Mouse (Mus musculus): Measurements from ENCODE around the gene Nnat. TPM values are rescaled to one million over a fixed set of nuclear protein-coding genes. Genes with fewer than 3 reads are reported as not detected.

The Nnat gene
- polyA plus RNA-seq, 1 experiment from 2014 or later, result 4.4 TPM

DNA sequence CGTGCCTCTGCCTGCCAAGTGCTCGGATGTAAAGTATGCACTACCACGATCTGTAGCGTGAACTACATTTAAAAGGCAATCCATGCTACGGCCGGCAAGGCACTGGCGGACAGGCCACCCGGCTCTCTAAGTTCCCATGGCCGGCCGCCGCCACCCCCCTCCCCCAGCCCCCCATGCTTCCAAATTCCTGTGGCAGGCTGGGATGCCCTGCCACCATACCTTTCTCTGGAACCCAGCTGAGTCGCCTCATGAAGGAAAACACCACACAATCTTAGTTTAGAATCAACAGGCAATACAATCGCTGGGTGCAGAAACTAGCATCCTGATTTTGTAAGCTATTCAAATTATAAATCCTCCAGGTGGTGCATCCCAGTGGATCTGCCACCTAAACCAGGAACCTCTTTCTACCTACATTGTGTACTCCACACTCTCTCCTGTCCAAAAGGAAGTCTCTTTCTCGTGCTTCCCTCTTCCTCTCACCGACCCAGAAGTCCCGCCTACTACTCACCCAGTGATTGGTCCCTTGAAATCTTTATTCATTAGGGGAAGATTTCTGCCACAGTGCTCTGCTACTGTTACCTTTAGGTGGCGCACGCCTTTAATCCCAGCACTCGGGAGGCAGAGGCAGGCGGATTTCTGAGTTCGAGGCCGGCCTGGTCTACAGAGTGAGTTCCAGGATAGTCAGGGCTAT, 37.1 kb downstream of the Nnat start:
- DNase-seq (ENCODE audit: low spot score), result peak; percentile 18

DNA sequence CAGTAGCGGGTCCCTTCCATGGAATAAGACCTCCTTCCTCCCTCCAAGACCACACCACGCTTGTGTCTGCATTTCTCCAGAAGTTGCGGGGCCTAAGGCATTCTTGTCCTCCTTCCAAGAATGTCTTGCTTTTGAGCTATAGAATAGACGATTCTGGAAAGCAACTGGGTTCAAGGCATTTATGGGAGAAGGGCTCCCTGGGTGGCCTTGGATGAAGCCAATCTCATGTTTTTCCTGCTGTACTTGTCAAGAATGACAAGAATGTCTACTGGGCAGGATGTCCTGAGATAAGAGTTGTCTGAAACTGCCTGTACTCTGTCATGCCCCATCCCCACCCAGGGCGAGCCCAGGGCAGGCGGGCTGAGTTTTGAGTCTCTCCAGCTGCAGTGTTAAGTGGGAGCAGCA, 41.6 kb downstream of the Nnat start:
- no peak for DNase-seq (ENCODE audit: low spot score)

DNA sequence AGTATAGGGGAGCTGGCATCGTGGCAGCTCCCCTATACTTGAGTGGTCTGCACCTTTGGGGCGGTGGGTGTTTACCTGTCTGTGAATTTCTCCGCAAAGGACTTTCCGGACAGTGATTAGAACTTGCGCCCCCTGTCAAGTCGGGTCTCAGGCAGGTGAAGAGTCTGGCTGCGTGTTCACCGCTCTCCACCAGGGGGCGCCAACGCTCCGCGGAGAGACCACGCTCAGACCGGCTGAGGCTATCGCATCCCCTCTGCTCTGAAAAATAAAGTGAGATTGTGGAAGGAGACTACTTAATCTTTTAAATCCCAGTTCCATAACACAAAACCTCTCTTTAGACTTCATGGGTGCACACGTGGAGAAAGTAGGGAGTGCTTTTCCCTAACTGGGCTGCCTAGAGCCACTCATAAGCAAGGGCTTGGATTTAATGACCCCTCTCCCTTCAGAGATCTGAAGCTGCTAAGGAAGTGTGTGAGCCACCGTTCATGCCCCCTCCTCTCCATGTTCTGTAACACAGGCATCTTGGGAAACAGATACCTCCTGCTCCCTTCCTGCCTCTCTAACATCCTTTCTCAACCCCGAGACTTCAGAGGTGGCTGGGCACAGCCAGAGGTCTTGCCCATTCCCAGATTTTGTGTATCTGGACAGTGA, 45.3 kb downstream of the Nnat start:
- DNase-seq (ENCODE audit: low spot score), result peak; percentile 72

DNA sequence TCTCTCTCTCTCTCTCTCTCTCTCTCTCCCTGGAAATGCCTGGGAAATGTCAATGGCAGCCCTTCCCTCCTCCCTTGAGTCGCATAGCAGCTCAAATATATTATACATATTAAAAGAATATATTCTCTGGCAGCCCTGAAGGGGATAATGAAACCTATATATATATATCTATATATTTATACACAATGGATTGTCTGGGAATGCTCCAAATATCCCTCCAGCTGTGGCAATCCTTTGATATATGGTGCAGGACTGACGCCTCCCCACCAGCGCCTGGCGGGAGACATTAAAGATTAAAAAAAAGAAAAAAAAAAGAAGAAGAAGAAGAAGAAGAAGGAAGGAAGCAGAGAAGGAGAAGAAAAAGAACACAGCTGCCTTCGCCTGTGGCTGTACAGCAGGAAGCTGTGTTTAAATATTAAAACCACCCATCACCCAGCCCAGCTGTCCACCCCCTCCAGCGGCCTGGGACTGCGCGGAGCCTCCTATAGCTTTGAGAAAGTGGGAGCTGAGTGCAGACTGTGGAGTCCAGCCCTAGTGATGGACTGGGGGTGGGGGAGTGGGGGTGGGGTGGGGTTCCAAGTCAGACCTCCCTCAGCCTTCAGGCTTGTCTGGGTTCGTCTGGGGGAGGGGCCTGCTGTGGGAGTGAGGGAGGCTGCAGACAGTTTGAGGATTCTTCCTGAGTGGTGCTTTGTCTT, 47.8 kb downstream of the Nnat start:
- no peak for DNase-seq (ENCODE audit: low spot score)

- DNase-seq (ENCODE audit: low spot score), result no peak
Observed at GRCm38 (mm10) chr2:157611735-157612134, 51.9 kb downstream of the Nnat start.

Small RNA genes lying within 50 kb of the gene (microRNA-seq; reads per million reads assigned to microRNA genes)
- 1.2 reads per million for gene Gm23134 (ENCODE audit: borderline number of aligned reads)

Other genes with a start within 250 kb of the Nnat start
- gene Ghrh, start 212.6 kb upstream of the Nnat start, polyA plus RNA-seq (2015; fragmentation: Nextera tagmentation; extraction: Ambion mirVana), result 0.72 TPM in 1 of 2 replicates, not detected in the other
- gene Manbal, start 192.5 kb upstream of the Nnat start, polyA plus RNA-seq (2015; fragmentation: Nextera tagmentation; extraction: Ambion mirVana), result 63.8 and 73.4 TPM in 2 replicates
- gene Src, start 141.6 kb upstream of the Nnat start, polyA plus RNA-seq (2015; fragmentation: Nextera tagmentation; extraction: Ambion mirVana), result 5.3 and 5.9 TPM in 2 replicates
- gene Blcap, start 11.2 kb downstream of the Nnat start, polyA plus RNA-seq (2015; fragmentation: Nextera tagmentation; extraction: Ambion mirVana), result 27.8 and 28.6 TPM in 2 replicates
- gene Ctnnbl1, start 177.3 kb downstream of the Nnat start, polyA plus RNA-seq (2015; fragmentation: Nextera tagmentation; extraction: Ambion mirVana), result 67.8 and 74.7 TPM in 2 replicates